Mouse (Mus musculus) stomach, postnatal 0 days (tissue): ENCODE data around the gene C1qtnf6. TPM values are rescaled to one million over a fixed set of nuclear protein-coding genes. Genes with fewer than 3 reads are reported as not detected.

ENCODE experiments used
- ATAC-seq: fragments of 200-750 bp; cut with Nextera tagmentation; 2 replicates; pipeline ENCODE4 v1.8.0; 2017; ENCODE audit not compliant: low FRiP score, low TSS enrichment
- DNase-seq: peaks from one replicate; pipeline ENCODE4 v3.0.0-alpha.2; 2016; ENCODE audit warnings: low spot score
- H3K27ac ChIP-seq: fragments of 300-500 bp; sonication (generic); replicated peaks from 2 replicates; pipeline ENCODE4 v1.5.1; 2014; ENCODE audit warnings: mild to moderate bottlenecking, control low read depth
- H3K27me3 ChIP-seq: fragments of 300-500 bp; sonication (generic); 2 replicates; pipeline ENCODE4 v1.6.1; 2014; ENCODE audit warnings: low read length; ENCODE audit not compliant: control insufficient read depth, insufficient read depth
- H3K36me3 ChIP-seq: fragments of 300-500 bp; sonication (generic); 2 replicates; pipeline ENCODE4 v1.6.1; 2014; ENCODE audit warnings: low read length, mixed read lengths; ENCODE audit not compliant: control insufficient read depth, insufficient read depth
- H3K4me1 ChIP-seq: fragments of 300-500 bp; sonication (generic); replicated peaks from 2 replicates; pipeline ENCODE4 v1.6.1; 2014; ENCODE audit warnings: antibody characterized with exemption; ENCODE audit not compliant: control insufficient read depth, insufficient read depth
- H3K4me2 ChIP-seq: fragments of 300-500 bp; sonication (generic); replicated peaks from 2 replicates; pipeline ENCODE4 v1.6.1; 2014; ENCODE audit warnings: low read depth, mild to moderate bottlenecking, control low read depth, moderate library complexity
- H3K4me3 ChIP-seq: fragments of 300-500 bp; sonication (generic); 2 replicates; pipeline ENCODE4 v1.5.1; 2014; ENCODE audit warnings: low read depth, low read length, control low read depth
- H3K9ac ChIP-seq: fragments of 300-500 bp; sonication (generic); 2 replicates; pipeline ENCODE4 v1.6.1; 2014; ENCODE audit warnings: mild to moderate bottlenecking, low read length, control low read depth, mixed read lengths
- H3K9me3 ChIP-seq: fragments of 300-500 bp; sonication (generic); 2 replicates; pipeline ENCODE4 v1.6.1; 2016; ENCODE audit warnings: low read length; ENCODE audit not compliant: control insufficient read depth
- CTCF ChIP-seq: IDR thresholded peaks from 2 replicates; pipeline ENCODE4 v1.5.1; 2016; ENCODE audit warnings: antibody characterized with exemption, low read depth, mild to moderate bottlenecking, moderate library complexity
- EP300 ChIP-seq: optimal IDR thresholded peaks from 2 replicates; pipeline ENCODE3; 2016; ENCODE audit warnings: antibody characterized with exemption
- WGBS: fragments of 180-500 bp; shearing (Covaris S2); extraction: QIAGEN DNeasy Blood & Tissue Kit; methylation state at CpG from one replicate; pipeline ENCODE4 v1.1.7; 2014; 5-methylcytosine and 5-hydroxymethylcytosine counted together
- polyA plus RNA-seq: library from polyadenylated mRNA; unstranded; fragments of >200 nt; fragmentation: Nextera tagmentation; extraction: Ambion mirVana; gene quantifications from 2 replicates; pipeline ENCODE4 v1.2.1, GENCODE M21; 2015

The C1qtnf6 gene
- polyA plus RNA-seq, 1 experiment from 2014 or later = 20.2 TPM

DNA sequence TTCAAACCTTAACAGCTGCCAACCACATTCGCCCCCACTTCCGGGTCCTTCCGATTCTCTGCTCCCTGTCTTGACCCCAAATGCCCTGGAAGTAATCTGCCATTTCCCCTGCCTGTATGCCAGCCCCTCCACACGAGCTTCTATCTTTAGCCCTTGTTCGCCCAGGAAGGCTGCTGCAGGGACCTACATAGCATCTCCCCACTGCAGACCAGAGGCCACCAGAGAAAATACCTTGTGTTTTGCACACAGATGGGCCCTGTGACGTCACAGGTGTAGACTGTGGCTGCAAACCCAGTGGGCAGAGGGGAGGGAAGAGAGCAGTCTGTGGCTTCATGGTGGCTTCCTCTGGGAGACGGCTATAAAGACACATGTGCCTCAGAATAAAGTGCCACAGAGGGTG, 13.0 kb downstream of the C1qtnf6 start:
- no peak overlapping the region for H3K9ac ChIP-seq
- H3K4me3 ChIP-seq = no peak overlapping the region
- H3K4me1 ChIP-seq = no peaks in the 10 kb centered on the region
- H3K4me2 ChIP-seq = no peak overlapping the region
- no peak overlapping the region for H3K27ac ChIP-seq
- no peak for DNase-seq
- H3K9me3 ChIP-seq = no peaks in the 10 kb centered on the region
- WGBS = 65% methylated on average over 7 of the region's 7 CpGs
- TF ChIP-seq CTCF (no peak), EP300 (no peak)
- ATAC-seq = no peak
- H3K36me3 ChIP-seq = no peaks in the 10 kb centered on the region
- no peaks in the 10 kb centered on the region for H3K27me3 ChIP-seq

DNA sequence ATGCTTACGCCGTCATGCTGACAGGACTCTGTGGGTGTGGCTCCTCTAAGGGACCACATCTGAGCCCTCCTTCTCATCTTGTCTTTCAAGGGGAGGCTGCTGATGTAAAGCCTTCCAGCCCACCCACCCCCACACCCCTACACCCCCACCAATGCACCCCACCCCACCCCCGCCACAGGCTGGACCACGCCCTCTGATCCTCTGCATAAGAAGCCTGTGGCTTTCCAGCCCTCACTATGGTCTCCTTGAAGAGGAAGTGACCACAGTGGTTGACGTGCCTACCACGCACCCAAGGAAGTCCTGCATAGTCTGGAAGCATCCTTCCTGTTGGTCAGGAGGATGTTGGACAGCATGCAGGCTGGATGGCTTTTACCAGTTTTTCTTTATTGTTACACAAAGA, 15.5 kb downstream of the C1qtnf6 start:
- Histone ChIP-seq H3K27ac (no peak overlapping the region), H3K9ac (0 out of 2 replicates have a peak overlapping the region, but pooled peaks have one; percentile 13), H3K9me3 (no peaks in the 10 kb centered on the region), H3K4me2 (no peak overlapping the region), H3K27me3 (no peaks in the 10 kb centered on the region), H3K36me3 (no peaks in the 10 kb centered on the region), H3K4me1 (no peaks in the 10 kb centered on the region), H3K4me3 (no peak overlapping the region)
- no peak for ATAC-seq
- 78% methylated on average over 6 of the region's 6 CpGs for WGBS
- no peak for DNase-seq
- no peak for TF ChIP-seq EP300
- no peak for TF ChIP-seq CTCF

DNA sequence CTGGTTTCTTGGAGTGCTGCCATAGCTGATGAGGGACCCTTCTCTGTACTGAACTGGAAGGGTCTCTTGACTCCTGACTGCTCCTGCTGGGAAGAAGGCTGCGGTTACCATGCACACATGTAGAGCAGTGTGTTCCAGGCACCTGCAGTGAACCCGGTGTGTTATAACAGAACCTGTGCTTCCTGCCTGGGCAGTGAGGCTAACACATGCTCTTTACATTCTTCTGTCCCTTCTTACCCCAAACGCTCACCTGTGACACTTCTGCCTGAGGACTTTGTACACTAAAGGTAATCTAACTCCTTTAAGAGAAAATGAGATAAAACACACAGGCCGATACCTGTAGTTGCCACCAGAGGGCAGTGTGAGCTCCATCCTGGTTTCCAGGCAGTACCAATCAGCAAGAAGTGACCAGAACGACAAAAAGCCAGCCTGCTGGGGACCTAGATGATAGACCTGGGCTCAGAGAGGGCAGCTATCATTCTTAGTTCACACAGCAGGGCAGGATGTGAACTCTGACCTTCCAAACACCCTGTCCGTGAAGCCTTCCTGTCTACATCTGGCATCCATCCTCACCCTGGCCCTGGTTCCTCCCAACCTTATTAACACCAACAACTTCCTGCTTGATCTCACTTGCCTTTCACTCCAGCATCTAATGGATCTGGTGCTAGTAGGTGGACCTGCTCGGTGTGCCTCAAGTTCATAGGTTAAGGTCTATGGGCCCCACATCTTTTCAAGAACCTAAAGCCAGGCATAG, 16.6 kb downstream of the C1qtnf6 start:
- Histone ChIP-seq H3K4me3 (no peak overlapping the region), H3K9ac (peak overlapping the region; percentile 28; the same call in 1 of the 2 replicates), H3K9me3 (no peaks in the 10 kb centered on the region), H3K27ac (no peak overlapping the region), H3K4me1 (no peaks in the 10 kb centered on the region), H3K27me3 (no peaks in the 10 kb centered on the region), H3K4me2 (no peak overlapping the region), H3K36me3 (no peaks in the 10 kb centered on the region)
- ATAC-seq = peak; percentile 53
- TF ChIP-seq CTCF (peak; percentile 96), EP300 (no peak)
- 24% methylated on average over 7 of the region's 7 CpGs for WGBS
- peak; percentile 84 for DNase-seq

DNA sequence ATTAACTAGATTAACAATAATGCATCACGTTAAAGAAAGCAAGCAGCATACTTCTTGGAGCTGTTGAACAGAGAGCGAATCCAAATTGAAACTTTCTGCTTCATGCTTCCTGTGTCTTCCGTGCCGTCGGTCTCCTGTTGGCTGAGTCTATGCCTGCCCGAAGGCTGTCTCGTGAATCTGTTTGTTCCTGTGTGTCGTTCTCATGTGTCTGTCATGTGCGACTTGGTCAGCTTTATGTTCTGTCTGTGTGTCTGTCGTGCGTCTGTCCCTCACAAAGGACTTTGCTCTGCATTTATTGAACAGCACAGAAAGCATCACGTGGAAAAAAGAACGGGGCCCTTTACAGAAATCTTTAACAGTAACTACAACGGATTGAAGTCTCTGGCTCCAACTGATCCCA, 18.2 kb downstream of the C1qtnf6 start:
- H3K27ac ChIP-seq = no peak overlapping the region
- H3K9me3 ChIP-seq = no peaks in the 10 kb centered on the region
- no peak for ATAC-seq
- no peaks in the 10 kb centered on the region for H3K36me3 ChIP-seq
- WGBS = 81% methylated on average over 14 of the region's 14 CpGs
- TF ChIP-seq CTCF (no peak), EP300 (no peak)
- H3K4me2 ChIP-seq = no peak overlapping the region
- H3K4me1 ChIP-seq = no peaks in the 10 kb centered on the region
- no peak overlapping the region for H3K9ac ChIP-seq
- H3K27me3 ChIP-seq = no peaks in the 10 kb centered on the region
- no peak overlapping the region for H3K4me3 ChIP-seq
- no peak for DNase-seq

DNA sequence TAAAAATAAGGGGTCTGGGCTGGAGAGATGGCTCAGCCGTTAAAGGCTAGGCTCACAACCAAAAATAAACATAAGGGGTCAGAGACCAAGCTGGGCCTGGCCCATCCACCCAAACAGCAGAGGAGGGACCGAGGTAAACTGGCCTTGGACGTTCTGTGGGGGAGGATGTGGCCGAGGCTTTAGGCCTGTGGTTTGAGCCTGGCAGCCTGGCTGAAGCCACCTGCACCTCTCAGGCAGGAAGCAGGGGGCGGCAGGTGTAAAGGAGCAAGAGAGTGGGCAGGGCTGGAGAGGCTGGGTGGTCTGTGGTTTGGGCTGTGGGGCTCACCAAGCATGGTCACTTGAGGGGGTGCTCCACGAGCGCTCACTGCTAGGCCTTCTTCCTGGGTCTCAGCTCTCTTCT, 19.3 kb downstream of the C1qtnf6 start:
- no peak overlapping the region for H3K9ac ChIP-seq
- TF ChIP-seq EP300 = no peak
- H3K27me3 ChIP-seq = no peaks in the 10 kb centered on the region
- H3K4me1 ChIP-seq = no peaks in the 10 kb centered on the region
- ATAC-seq (no peak), DNase-seq (no peak)
- no peaks in the 10 kb centered on the region for H3K36me3 ChIP-seq
- H3K9me3 ChIP-seq = no peaks in the 10 kb centered on the region
- H3K4me2 ChIP-seq = no peak overlapping the region
- H3K4me3 ChIP-seq = no peak overlapping the region
- 62% methylated on average over 7 of the region's 7 CpGs for WGBS
- H3K27ac ChIP-seq = no peak overlapping the region

DNA sequence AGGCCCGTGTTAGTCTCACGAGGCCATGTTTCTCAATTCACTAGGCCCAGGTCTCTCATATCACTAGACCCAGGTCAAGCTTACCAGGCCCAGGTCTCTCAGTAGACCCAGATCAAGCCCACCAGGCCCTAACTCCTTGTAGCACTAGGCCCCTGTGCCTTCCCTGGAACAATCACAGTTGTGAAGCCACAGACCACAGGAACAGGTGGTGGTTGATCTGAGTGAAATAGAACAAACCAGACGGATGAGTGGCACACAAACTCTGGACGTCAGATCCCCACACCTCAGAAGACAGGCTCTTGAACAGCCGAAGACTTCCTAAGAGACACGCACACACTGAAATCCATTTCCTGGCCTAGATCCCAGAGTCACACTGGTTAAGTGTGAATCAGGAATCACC, 20.5 kb downstream of the C1qtnf6 start:
- no peaks in the 10 kb centered on the region for H3K4me1 ChIP-seq
- H3K27me3 ChIP-seq = no peaks in the 10 kb centered on the region
- WGBS = 79% methylated on average over 6 of the region's 6 CpGs
- no peaks in the 10 kb centered on the region for H3K36me3 ChIP-seq
- H3K4me2 ChIP-seq = no peak overlapping the region
- DNase-seq (no peak), ATAC-seq (no peak)
- H3K27ac ChIP-seq = no peak overlapping the region
- H3K9ac ChIP-seq = no peak overlapping the region
- H3K9me3 ChIP-seq = no peaks in the 10 kb centered on the region
- no peak overlapping the region for H3K4me3 ChIP-seq
- TF ChIP-seq CTCF (no peak), EP300 (no peak)
